Mouse (Mus musculus) CD8-positive naive resting alpha-beta T cell, adult 2 months (primary cell): ENCODE measurements around the gene Rrp8.

ENCODE experiments used
- DNase-seq, 2 experiments: peaks; one replicate each; pipeline ENCODE4 v3.0.0; 2022; ENCODE audit warnings: low read depth in 2 of 2, low spot score in 2 of 2

Rrp8 gene

DNA sequence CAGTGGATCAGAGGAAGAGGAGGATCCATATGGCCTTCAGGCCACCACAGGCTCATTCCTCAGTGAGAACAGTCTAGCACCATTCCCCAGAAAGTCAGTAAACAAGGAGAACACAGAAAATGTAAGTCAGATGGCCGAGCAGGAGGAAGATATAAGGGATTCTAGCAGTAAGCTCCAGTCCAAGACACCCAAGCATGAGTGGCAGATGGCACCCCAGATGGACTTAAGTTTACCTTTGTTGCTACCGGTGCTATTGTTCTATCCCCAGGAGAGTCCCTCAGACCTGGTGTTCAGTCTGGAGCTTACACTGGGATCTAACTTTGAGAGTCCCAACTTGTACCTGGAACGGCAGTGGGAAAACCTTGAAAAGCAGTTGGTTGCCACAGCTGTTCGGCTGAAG, 33.4 kb downstream of the Rrp8 start:
- DNase-seq: no peak

GRCm38 (mm10) chr7:105703184-105703583, 34.0 kb downstream of the Rrp8 start:
- DNase-seq: no peak

GRCm38 (mm10) chr7:105690875-105691274, 46.3 kb downstream of the Rrp8 start:
- DNase-seq: no peak

DNA sequence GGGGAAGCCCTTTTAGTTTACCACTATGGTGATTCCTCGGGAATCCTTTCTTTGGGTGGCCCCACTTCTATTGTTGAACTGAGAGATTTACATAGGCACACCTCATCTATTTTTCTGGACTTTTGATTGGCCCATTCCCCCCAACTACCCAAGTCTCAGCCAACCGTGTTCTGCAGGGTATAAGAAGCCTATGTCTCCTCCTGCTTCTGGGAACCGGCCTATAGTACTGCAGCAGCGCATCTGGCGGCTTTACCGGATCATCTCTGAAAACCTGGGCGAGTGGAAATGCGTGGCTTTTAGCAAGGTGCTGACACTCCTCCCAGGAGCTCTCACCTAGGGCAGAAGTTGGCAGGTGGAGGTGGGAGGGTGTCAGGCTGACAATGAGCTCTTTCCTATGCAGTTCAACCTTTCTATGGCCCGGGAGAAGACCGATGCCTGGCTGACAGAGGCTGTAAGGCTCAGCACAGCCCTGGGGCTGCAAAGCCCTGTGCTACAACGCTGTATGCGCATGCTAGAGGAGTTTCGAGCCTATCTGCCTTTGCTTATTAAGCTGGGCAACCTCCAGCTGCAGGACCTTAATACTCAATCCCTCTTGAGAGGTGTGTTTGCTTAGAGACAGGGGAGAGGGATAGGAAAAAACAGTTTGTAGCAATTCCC, 51.5 kb downstream of the Rrp8 start:
- no peak for DNase-seq
